Mouse (Mus musculus): ENCODE measurements around the gene Rsf1.

- TF ChIP-seq CTCF (IDR thresholded peaks at IDR 0.05) (no peak), POLR2A (IDR thresholded peaks at IDR 0.05; ENCODE audit: insufficient read depth, low read depth, low read length) (no peak), EP300 (IDR thresholded peaks at IDR 0.05; ENCODE audit: insufficient read depth, low read depth, low read length) (no peak)
Observed at GRCm38 (mm10) chr7:97728666-97729614, 149.3 kb downstream of the Rsf1 start.

Measured in heart, adult 2 months (tissue).